Mouse (Mus musculus): ENCODE measurements around the gene Spin2e.
"Not testable (repeated sequence)": the region's sequence is repeated elsewhere in the genome, so short reads cannot be mapped to it uniquely, and the experiment has no call there.

The Spin2e gene

DNA sequence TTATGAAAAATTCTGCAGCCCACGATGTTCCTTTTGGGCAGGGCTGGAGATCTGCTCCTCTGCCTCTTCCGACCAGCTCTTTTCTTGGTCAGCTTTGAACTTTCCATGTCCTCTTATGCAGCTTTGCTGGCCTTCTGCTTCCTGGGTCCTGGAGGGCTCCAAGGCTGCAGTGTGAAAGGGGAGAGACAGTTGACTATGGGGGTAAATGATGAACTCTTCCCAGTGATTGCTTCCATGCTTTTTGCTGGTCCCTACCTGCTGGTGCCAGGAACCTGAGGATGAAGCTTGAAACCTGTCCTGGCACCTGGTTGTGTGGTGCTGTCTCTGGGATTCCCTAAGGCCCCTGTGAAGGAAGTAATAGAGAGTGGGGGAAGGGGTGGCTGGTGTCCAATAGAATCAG is at the start of gene Spin2e:
TSS of gene Spin2e (minus strand) at position 101 of the 400 bp plus-strand sequence.
- DNase-seq (ENCODE audit: low spot score in 2 of 2), result not testable (repeated sequence)

DNA sequence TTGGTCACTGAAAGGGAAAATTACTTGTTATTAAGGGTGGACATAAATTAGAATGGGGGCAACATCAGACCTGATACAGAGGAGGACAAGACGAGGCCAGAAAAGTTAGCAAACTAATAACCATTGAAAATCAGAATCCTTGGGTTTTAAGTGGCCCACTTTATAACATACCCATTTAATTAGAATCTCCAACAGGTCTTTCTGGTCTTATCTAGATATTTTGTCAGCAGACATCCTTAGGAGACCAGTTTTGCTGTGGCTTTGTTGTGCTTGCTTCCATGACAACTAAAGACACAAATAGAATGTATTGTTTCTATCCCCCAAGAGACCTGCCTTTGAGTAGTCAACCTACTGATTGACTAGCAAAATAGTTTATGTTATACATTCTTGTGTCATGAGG is 44.5 kb downstream of the Spin2e start, which contains the start of gene Gm21883:
TSS of gene Gm21883 (minus strand) at position 101 of the 400 bp plus-strand sequence.
- not testable (repeated sequence) for DNase-seq (ENCODE audit: low spot score in 2 of 2)
